Mouse (Mus musculus): ENCODE measurements around the gene Iqcc.

DNA sequence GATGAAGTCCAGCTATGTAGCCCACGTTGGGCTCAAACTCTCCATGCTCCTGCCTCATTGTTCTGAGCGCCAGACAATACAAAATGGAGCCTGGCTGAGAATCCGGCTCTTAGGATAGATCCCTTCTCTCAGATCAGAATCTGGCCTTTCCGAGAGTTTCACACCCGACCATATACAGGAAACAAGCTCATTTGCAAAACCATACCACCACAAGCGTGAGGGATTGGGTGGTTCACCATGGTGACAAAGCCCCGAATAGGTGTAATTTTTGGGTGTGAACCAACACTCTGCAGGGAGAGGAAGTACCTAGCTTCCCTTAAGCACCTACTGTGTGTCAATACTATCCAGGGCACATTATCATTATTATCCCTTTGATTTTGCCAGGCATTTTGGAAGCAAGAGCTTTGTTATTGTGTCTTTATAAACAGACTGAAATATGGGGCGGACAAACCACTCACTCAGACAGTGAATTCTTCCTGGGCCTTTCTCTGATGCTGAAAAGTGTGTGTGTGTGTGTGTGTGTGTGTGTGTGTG, 47.3 kb downstream of the Iqcc start:
- TF ChIP-seq POLR2A (IDR thresholded peaks at IDR 0.05; ENCODE audit: insufficient read depth, low read depth, low read length) (no peak), CTCF (IDR thresholded peaks at IDR 0.05) (no peak)
